Mouse (Mus musculus) kidney, adult 11 months (tissue): Measurements from ENCODE around the gene Olfr461.
"Not testable (repeated sequence)": the region's sequence is repeated elsewhere in the genome, so short reads cannot be mapped to it uniquely, and the experiment has no call there.

Experiments
- DNase-seq: peaks from one replicate; pipeline ENCODE4 v3.0.0; 2022

Olfr461 gene

DNA sequence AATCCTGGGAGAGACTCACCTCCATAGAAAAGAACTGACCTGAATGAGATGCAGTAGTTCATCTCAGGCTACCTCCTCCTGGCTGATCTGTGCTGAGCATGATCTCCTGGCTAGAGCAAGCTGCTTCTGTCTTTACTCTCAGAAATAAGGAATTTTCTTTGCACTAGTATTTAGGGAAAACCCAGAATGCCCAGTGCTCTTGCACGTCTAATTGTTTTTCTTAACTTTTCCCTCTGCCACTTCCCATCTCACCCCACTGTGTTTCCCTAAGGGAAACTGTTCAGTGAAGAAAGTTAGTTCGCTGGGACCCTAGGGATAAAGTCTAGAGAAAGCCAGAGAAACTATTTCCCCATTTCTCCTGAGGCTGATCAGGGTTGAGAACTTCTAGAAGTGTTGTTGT, at the start of gene Olfr461:
Gene Olfr461, minus strand, starts transcription at position 101 of the 400 bp plus-strand sequence.
- no peak for DNase-seq

DNA sequence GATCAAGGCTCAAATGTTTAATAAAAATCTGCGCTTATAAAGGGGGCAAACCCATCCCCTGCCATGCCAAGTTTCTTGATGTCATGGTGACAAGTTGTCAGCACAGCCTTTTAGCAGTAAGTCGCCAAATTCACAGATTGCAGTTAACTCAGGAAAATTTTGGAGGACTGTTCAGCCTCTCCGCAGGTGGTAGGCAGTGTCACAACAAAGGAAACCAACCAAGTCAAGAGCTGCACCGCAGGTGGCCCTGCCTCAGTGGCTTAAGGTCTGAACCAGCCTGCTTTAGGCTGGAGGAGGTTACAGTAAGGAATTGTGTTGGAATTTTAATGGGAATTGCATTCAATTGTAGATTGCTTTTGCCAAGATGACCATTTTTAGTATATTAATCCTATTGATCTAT, 43.7 kb upstream of the Olfr461 start:
- not testable (repeated sequence) for DNase-seq

DNA sequence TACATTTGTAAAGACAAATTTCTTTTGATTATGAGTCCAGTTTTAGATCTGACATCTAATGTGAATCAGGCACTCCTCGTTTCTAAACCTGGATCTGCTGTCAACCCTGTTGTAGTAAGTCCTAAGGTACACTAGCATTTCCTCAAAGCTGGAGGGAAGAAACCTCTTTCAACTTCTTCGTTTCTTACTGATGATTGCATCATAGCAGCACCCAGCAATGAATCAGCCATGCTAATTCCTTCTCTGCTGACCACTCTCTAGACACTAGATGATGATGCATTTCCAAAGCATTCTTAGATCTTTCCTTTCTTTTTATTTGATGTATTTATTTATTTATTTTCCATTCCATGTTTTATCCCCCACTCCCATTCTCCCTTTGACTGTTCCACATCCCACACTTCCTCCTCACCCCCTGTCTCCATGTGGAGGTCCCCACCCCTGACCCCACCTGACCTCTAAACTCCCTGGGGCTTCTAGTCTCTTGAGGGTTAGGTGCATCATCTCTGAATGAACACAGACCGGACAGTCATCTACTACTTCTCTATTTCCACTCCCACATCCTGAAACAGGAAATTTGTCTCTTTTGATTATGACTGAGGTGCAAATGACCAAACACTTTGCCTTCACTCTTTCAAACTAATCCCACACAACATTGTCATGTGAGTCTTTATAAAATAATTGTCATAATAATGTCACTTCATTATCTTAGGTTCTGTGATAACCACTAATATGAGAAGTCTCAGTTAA, 40.1 kb upstream of the Olfr461 start:
- DNase-seq: no peak

DNA sequence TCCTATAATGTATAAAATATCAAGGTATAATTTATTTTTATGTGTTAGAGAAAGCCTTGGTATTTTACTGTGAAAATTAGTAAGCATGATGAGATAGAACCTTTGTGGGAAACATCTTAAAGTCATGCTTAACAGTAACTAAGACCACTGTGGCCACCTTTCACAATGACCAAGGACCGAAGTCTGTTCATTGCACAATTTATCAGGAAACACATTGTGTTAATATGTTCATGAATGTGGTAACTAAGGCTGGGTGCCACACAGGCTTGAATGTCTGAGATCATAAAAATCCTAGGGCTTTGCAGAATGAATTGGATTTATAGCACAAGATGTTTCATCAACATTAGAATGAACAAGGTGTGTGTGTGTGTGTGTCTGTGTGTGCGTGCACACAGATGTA, 33.5 kb upstream of the Olfr461 start:
- DNase-seq: no peak

GRCm38 (mm10) chr6:40585645-40586044, 30.8 kb upstream of the Olfr461 start, which contains the start of gene Clec5a:
Gene Clec5a (minus strand): TSS chr6:40585821.
- no peak for DNase-seq

DNA sequence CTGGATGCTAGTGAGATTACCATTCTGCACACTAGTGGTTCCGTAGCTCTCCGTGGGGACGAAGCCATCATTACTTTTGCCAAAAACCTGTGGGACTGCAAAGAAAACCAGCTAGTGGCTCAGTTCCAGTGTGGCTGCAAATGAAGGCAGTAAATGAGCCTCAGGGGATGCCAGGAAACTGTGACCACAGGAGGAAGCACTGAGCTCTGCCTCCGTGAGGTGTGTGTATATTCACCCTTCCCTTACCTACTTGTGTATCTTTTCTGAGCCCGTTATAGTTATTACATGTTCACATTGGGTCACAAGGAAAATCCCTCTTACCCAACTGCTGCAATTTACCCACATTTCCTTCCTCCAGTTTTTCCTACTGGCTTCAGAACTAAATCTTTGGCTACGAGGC, 29.5 kb upstream of the Olfr461 start:
- DNase-seq: no peak

GRCm38 (mm10) chr6:40576305-40576704, 21.5 kb upstream of the Olfr461 start:
- DNase-seq: no peak

GRCm38 (mm10) chr6:40573618-40574017, 18.8 kb upstream of the Olfr461 start:
- DNase-seq: no peak

DNA sequence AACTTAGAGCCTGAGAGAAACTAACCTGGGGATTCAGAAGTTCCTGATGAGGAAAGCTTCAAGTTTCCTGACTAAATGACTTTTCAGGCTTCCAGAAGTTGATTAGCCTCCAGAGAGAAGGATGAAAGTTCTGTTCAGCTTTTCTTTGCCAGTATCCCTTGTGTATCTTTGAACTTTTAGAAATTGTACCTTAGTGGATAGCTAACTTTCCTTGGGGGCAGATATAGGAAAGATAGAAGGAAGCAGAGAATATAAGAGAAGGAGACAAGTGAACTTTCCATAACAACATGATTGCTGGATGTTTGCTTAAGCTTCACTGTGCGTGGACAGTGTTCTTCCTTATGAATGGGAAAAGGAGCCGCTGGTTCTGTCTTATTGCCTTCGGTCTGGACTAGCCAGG, 14.3 kb upstream of the Olfr461 start, which contains the start of gene Olfr460:
Gene Olfr460, plus strand, starts transcription at position 301 of the 400 bp plus-strand sequence.
- DNase-seq: no peak

DNA sequence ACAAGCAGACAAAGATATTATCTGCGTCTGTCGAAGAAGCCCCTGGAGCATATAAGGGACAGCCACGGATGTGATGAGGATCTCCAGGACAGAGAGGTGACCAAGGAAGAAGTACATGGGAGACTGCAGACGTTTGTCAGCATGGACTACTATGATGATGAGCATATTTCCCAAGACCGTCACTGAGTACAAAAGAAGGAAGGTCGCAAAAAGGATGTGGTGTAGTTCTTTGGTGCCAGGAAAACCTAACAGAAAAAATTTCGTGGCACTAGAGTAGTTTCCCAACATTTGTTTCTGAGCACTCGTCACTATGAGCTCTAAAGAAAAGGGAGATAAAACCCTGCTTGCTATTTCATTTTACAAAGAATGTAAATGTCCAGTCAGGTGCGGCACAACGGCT, 10.2 kb downstream of the Olfr461 start:
- DNase-seq: no peak

- no peak for DNase-seq
These were observed 35.4 kb downstream of the Olfr461 start, which contains the start of gene Prss37 for GRCm38 (mm10) chr6:40519408-40519807. Gene Prss37 (minus strand): TSS chr6:40519508.

- no peak for DNase-seq
These were observed 61.6 kb downstream of the Olfr461 start, which contains the start of gene Tas2r108 for GRCm38 (mm10) chr6:40493229-40493628. Gene Tas2r108 (plus strand): TSS chr6:40493529.
